Mouse (Mus musculus) limb, embryonic 10.5 days (tissue): Measurements from ENCODE around the gene Hnrnpul2. TPM values are rescaled to one million over a fixed set of nuclear protein-coding genes. Genes with fewer than 3 reads are reported as not detected.
A peak's percentile ranks its signal among the peaks of the same experiment; 100 is the strongest.
"Not testable (repeated sequence)": the region's sequence is repeated elsewhere in the genome, so short reads cannot be mapped to it uniquely, and the experiment has no call there.

Experiments used
- DNase-seq: peaks from one replicate; pipeline ENCODE4 v3.0.0-alpha.2; 2017; ENCODE audit warnings: low spot score
- H3K27ac ChIP-seq: fragments of 300-500 bp; sonication (generic); 2 replicates; pipeline ENCODE4 v1.5.1; 2016; ENCODE audit warnings: mild to moderate bottlenecking
- H3K27me3 ChIP-seq: fragments of 300-500 bp; sonication (generic); 2 replicates; pipeline ENCODE4 v1.6.1; 2016; ENCODE audit warnings: low read depth, mild to moderate bottlenecking; ENCODE audit not compliant: poor library complexity, severe bottlenecking
- H3K36me3 ChIP-seq: fragments of 300-500 bp; sonication (generic); 2 replicates; pipeline ENCODE4 v1.6.1; 2016; ENCODE audit warnings: mild to moderate bottlenecking, moderate library complexity
- H3K4me1 ChIP-seq: fragments of 300-500 bp; sonication (generic); 2 replicates; pipeline ENCODE4 v1.6.1; 2016
- H3K4me3 ChIP-seq: fragments of 300-500 bp; sonication (generic); 2 replicates; pipeline ENCODE4 v1.5.1; 2016; ENCODE audit warnings: mild to moderate bottlenecking, moderate library complexity
- H3K9me3 ChIP-seq: fragments of 300-500 bp; sonication (generic); replicated peaks from 2 replicates; pipeline ENCODE4 v1.6.1; 2016; ENCODE audit warnings: mild to moderate bottlenecking
- WGBS: fragments of 180-500 bp; shearing (Covaris S2); methylation state at CpG from one replicate; pipeline ENCODE4 v1.1.7; 2016; 5-methylcytosine and 5-hydroxymethylcytosine counted together
- polyA plus RNA-seq: library from polyadenylated mRNA; unstranded; fragments of >200 nt; fragmentation: Nextera tagmentation; extraction: Ambion mirVana; gene quantifications from 2 replicates; pipeline ENCODE4 v1.2.1, GENCODE M21; 2016

Gene Hnrnpul2
- polyA plus RNA-seq, 1 experiment from 2014 or later, result 5.2 TPM

DNA sequence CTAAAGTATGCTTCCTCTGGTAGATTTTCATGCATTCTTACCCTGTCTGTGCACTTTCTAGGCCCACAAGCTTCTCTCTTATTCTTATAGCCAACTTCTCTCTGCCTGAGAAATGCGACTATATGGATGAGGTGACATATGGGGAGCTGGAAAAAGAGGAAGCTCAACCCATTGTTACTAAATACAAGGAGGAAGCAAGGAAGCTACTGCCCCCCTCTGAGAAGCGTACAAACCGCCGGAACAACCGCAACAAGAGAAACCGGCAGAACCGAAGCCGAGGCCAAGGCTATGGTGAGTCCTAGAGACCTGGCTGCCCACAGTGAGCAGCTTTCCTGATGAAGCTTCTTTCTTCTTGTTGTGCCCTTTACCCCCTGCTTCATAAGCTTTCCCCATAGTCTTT is 9.8 kb downstream of the Hnrnpul2 start, which contains the start of gene AC129217.1:
Gene AC129217.1 (plus strand): TSS at position 114 of the 400 bp plus-strand sequence.
- Histone ChIP-seq H3K27me3 (no peaks in the 10 kb centered on the region), H3K9me3 (no peaks in the 10 kb centered on the region), H3K36me3 (peaks cover 100% of the 10 kb centered on the region), H3K27ac (no peak within 1 kb of the TSS), H3K4me3 (no peak within 1 kb of the TSS), H3K4me1 (no peaks in the 10 kb centered on the region)
- no peak for DNase-seq
- WGBS, result 91% methylated on average over 8 of the region's 8 CpGs

DNA sequence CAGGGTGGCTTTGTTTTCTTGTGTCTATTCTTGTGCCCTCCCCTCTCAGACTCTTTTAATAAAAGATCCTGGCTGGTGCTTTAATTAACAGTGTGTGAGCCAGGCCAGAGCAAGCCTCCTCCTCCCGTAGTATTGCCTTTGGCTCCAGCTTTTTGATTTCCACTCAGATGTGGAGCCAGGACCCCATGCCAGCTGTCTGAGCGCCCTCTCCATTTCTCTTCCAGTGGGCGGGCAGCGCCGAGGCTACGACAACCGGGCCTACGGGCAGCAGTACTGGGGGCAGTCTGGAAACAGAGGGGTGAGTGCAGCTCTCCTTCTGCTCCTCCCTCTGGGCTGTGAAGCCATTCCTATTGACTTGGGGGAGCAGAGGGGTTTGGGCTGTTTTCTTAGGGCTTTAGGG is 10.9 kb downstream of the Hnrnpul2 start:
- peaks cover 100% of the 10 kb centered on the region for H3K36me3 ChIP-seq
- no peak overlapping the region for H3K27ac ChIP-seq
- H3K9me3 ChIP-seq, result no peaks in the 10 kb centered on the region
- 95% methylated on average over 8 of the region's 8 CpGs for WGBS
- H3K4me3 ChIP-seq, result no peak overlapping the region
- no peak for DNase-seq
- H3K27me3 ChIP-seq, result no peaks in the 10 kb centered on the region
- no peaks in the 10 kb centered on the region for H3K4me1 ChIP-seq

DNA sequence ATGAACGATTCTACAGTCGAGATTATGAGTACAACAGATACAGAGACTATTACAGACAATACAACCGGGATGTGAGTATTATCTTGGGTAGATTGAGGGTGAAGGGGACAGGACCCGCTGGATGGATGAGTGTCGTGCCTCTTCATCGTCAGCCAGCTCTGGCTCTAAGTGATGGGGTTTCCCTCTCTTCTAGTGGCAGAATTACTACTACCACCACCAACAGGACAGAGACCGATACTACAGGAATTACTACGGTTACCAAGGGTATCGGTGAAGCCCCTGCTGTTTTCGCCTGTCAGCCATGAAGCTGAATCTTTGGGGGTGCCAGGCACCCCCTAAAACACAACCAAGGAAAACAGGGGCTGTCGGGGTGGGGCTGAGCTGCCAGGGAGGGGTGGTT is 11.5 kb downstream of the Hnrnpul2 start:
- no peaks in the 10 kb centered on the region for H3K4me1 ChIP-seq
- H3K27ac ChIP-seq, result no peak overlapping the region
- no peaks in the 10 kb centered on the region for H3K9me3 ChIP-seq
- DNase-seq, result no peak
- H3K27me3 ChIP-seq, result no peaks in the 10 kb centered on the region
- peaks cover 100% of the 10 kb centered on the region for H3K36me3 ChIP-seq
- 92% methylated on average over 11 of the region's 11 CpGs for WGBS
- H3K4me3 ChIP-seq, result no peak overlapping the region

DNA sequence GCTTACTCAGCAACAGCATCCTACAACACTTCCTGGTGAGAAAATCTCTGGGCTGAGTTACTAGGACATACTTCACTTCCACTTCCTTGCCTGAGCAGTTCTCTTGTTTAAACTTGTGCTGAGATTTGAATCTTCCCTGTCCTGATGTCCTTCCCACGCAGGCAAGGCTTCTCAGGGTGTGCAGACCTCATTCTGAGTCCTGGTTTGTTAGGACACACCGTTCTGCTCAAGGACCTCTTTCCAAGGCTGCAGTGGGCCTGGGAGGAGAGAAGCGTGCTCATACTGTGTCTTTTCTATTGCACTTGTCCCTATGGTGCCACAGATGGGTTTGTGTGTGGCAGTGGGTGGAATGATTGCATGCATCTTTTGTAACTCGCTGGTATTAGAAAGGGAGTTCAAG is 13.2 kb downstream of the Hnrnpul2 start:
- H3K4me1 ChIP-seq, result peaks cover 10% of the 10 kb centered on the region
- no peak overlapping the region for H3K27ac ChIP-seq
- no peaks in the 10 kb centered on the region for H3K9me3 ChIP-seq
- peaks cover 84% of the 10 kb centered on the region for H3K36me3 ChIP-seq
- H3K27me3 ChIP-seq, result no peaks in the 10 kb centered on the region
- no peak overlapping the region for H3K4me3 ChIP-seq
- WGBS, result 95% methylated on average over 4 of the region's 4 CpGs
- DNase-seq, result no peak

DNA sequence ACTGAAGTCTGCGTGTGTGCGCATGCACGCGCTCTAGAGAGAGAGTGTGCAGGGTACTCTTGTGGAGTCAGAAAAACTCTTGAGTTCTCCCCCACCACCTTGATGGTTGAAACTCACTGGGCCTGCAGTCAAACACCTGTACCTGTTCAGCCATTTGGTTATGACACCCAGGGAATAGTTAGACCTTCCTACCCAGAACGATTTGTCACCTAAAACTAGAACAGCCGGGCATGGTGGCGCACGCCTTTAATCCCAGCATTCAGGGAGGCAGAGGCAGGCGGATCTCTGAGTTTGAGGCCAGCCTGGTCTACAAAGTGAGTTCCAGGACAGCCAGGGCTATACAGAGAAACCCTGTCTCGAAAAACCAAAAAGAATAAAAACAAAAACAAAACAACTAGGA is 16.5 kb downstream of the Hnrnpul2 start:
- not testable (repeated sequence) for H3K9me3 ChIP-seq, H3K4me3 ChIP-seq, H3K27ac ChIP-seq, DNase-seq, H3K27me3 ChIP-seq
- Histone ChIP-seq H3K36me3 (peaks cover 56% of the 10 kb centered on the region), H3K4me1 (peaks cover 41% of the 10 kb centered on the region)
- WGBS, result 98% methylated on average over 10 of the region's 10 CpGs

DNA sequence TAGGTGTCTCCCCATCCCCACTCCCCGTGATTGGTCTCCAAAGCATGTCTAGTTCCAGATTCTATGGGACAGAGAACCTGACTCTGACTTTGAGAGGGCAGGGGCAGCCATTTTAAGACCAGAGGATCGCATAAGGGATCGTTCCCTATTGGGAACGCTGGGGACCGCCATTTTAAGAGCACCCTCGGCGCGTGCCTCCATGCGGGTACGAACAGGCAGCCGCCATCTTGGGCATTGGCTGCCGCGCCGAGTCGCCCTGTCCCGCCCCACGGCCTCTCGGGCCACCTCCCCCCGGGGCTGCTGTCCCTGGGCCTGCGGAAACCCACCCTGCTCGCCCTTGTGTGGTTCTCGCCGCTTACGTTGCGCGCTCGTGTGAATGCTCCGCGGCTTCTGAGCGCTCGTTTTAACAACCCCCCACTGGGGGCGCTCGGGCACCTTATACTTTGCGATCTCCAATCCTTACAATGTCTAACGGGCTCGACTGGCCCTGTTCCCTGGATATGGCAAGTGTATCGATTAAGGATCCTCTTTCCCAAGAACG is 17.5 kb downstream of the Hnrnpul2 start, which contains the start of gene Bscl2:
Gene Bscl2 (plus strand): TSS at position 217 of the 541 bp plus-strand sequence.
- peaks cover 54% of the 10 kb centered on the region for H3K36me3 ChIP-seq
- H3K4me1 ChIP-seq, result peaks cover 41% of the 10 kb centered on the region
- no peaks in the 10 kb centered on the region for H3K27me3 ChIP-seq
- peak within 1 kb of the TSS; percentile 94 for H3K27ac ChIP-seq
- H3K4me3 ChIP-seq, result peak within 1 kb of the TSS; percentile 57
- DNase-seq, result peak; percentile 88
- no peaks in the 10 kb centered on the region for H3K9me3 ChIP-seq
- 1% methylated on average over 38 of the region's 38 CpGs for WGBS

DNA sequence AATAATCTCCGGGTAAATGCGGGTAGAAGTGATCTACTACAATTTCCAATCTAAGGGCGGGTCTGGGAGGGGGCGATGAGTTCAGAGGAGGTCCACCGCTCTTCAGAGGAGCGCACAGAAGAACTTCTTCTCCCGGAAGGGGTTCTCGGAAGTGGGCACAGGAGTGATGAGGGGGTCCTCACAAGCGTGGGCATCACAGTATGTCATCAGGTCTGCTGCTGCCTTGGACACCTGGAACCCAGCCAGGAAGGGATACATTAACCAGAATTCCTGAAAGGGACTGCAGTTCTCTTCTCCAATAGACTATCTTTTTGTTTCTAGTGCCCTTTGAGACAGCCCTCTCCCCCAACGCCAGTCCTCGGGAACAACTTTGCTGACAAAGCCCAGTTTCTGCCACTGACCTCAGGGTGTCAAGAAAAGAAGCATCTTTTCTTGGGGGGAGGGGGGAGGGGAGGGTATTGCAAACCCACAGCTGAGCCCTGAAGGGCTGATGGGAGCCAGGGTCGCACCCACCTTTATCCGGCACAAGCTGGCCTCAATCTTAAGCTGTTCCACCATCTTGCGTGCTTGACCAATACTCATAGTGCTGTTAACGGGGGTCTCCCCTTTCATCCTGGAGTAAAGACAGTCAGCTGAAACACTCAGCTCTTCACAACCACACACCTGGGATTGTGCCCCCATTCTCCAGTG is 18.4 kb downstream of the Hnrnpul2 start:
- Histone ChIP-seq H3K27ac (peak overlapping the region; percentile 94), H3K4me1 (peaks cover 41% of the 10 kb centered on the region), H3K27me3 (no peaks in the 10 kb centered on the region), H3K9me3 (no peaks in the 10 kb centered on the region), H3K4me3 (peak overlapping the region; percentile 57), H3K36me3 (peaks cover 52% of the 10 kb centered on the region)
- DNase-seq, result peak; percentile 58
- WGBS, result 23% methylated on average over 15 of the region's 15 CpGs

DNA sequence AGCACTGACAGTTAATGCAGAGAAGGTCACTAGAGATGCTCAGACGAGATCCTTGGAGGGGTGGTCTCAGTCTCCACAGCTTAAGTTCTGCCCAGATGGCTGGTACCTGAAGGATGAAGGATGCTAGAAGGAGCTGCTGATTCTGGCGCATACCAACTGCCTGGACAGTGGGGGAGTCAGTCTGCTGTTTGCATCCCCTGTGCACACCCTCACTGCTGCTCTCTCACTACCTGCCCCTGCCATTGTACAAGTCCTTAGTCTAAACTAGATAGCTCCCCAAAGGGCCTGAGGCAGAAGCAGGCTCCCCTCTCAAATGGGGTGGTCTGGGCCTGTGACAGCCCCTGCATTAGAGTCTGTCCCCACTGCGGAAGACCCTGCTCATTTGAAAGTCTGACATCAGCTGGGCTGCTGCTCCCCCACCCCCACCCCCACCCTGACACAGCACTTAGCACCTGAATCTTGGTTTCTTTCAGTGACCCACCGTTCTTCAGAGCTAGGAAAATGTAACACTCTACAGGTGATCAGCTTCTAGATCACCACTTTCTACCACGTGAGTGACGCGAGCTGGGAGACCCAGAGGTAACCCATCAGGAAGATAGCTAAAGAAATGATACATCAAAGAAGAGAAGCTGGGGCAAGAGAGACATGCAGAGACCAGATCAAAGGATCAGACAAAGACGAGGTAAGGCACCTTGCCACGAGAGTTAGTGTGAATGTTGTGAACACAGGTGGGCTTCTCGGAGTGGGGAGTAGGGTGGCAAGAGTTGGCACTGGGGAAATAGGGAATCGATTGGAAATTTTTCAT is 19.5 kb downstream of the Hnrnpul2 start, which contains the start of gene Gng3:
Gene Gng3 (minus strand): TSS at position 92 of the 805 bp plus-strand sequence.
- Histone ChIP-seq H3K4me3 (peak within 1 kb of the TSS; percentile 57), H3K27ac (peak within 1 kb of the TSS; percentile 94), H3K4me1 (peaks cover 41% of the 10 kb centered on the region), H3K9me3 (no peaks in the 10 kb centered on the region), H3K27me3 (no peaks in the 10 kb centered on the region), H3K36me3 (peaks cover 41% of the 10 kb centered on the region)
- WGBS, result 41% methylated on average over 11 of the region's 11 CpGs
- DNase-seq, result no peak

DNA sequence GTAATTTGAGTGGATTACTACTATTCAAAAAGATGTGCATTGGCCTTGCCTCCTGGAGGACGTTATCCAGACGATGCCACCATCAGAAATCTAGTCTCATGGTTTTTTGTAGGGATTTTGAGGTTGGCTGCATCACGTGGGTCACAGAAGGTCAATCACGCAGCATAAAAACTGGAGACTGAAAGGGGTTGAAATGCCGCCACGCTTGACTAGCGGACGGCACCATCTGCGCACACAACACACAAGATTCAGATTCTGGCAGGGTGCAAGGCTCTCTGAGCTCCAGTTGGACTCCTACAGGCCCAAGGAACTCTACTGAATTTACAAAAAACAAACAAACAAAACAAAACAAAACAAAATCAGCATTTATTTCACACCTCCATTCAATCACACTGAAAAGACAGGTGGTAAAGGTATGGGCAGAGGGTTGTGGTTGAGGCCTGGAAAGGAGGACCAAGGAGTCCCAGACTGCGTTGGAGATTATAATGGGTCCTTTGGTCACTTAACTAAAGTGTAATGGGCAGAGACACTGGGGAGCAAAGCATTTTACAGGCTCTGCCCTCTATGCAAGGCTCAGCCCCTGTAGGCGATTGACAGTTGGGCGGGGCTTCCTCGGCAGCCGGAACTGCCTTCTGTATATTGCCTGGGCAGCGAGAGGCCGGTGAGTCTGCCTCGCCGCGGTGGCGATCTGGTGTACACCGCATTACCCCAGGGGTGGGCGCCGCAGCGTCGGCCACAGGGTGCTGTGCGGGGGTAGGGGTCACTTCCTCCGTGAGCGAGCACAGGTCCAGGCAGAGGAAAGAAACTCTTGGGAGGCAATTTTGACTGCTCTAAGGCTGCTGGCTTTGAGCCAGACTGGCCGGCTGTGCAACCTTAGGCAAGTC is 20.3 kb downstream of the Hnrnpul2 start:
- peaks cover 41% of the 10 kb centered on the region for H3K4me1 ChIP-seq
- H3K9me3 ChIP-seq, result no peaks in the 10 kb centered on the region
- no peaks in the 10 kb centered on the region for H3K27me3 ChIP-seq
- H3K4me3 ChIP-seq, result peak overlapping the region; percentile 53
- 22% methylated on average over 29 of the region's 29 CpGs for WGBS
- DNase-seq, result peak; percentile 65
- H3K27ac ChIP-seq, result peak overlapping the region; percentile 73
- H3K36me3 ChIP-seq, result peaks cover 36% of the 10 kb centered on the region

DNA sequence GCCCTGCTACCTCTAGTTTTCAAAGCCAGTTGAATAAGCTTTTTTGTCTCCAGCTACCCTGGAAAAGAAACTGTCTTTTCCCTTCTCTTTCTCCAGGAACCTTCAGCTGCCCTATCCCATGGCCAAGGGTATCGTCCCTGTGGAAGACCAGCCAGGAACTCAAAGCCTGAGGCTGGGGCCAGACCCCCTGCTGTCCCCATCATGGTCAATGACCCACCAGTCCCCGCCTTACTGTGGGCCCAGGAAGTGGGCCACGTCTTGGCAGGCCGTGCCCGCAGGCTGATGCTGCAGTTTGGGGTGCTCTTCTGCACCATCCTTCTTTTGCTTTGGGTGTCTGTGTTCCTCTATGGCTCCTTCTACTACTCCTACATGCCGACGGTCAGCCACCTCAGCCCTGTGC is 21.2 kb downstream of the Hnrnpul2 start:
- Histone ChIP-seq H3K9me3 (no peaks in the 10 kb centered on the region), H3K36me3 (peaks cover 33% of the 10 kb centered on the region), H3K4me1 (peaks cover 41% of the 10 kb centered on the region), H3K4me3 (peak overlapping the region; percentile 53), H3K27ac (no peak overlapping the region), H3K27me3 (no peaks in the 10 kb centered on the region)
- WGBS, result 95% methylated on average over 7 of the region's 7 CpGs
- DNase-seq, result no peak

DNA sequence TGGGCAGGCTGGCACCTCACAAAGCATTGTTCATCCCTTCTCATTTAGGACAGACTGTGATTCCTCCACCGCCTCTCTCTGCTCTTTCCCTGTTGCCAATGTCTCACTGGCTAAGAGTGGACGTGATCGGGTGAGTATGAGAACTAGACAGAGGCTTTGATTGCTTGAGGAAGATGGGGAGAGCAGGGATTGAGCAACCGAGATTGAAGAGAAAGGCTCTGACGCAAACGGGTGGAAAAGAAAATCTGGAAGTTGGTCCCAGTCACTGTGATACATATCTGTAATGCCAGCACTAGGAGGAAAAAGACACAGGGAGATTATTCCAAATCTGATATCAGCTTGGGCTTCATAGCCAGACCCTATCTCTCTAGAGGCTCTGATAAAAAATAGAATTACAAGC is 23.2 kb downstream of the Hnrnpul2 start:
- DNase-seq, result no peak
- 87% methylated on average over 6 of the region's 6 CpGs for WGBS
- H3K27ac ChIP-seq, result no peak overlapping the region
- H3K4me1 ChIP-seq, result peaks cover 31% of the 10 kb centered on the region
- no peaks in the 10 kb centered on the region for H3K9me3 ChIP-seq
- H3K4me3 ChIP-seq, result no peak overlapping the region
- H3K27me3 ChIP-seq, result no peaks in the 10 kb centered on the region
- H3K36me3 ChIP-seq, result peaks cover 49% of the 10 kb centered on the region

DNA sequence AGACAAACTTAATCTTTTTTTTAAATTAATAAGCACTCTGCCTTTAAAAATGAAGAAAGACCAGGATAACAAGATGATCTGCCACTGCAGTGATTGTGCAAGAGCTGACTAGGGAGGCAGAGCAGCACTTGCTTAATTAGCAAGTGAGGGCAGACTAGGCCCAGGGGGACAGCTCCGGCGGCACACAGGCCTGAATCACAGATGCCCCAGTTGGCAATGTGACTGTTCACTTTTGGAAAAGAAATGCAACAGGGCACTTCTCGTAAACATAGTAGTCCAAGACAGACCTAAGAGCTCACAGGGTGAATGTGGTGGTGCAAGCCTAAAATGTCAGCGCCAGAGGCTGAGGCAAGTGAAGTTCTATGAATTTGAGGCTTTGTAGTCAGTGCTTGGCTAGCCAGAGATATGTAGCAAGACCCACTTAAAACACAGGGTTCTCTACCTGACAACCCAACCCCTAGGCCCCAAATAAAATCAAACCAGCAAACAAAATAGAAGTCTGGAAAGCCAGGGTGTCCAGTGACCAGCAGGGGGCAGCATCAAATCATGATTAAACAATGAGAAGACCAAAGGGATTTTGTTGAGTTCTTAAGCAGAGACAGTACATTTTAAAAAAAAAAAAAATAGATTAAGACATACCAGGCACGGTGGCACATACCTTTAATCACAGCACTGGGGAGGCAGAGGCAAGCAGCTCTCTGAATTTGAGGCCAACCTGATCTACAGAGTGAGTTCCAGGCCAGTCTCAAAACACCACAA is 24.7 kb downstream of the Hnrnpul2 start:
- no peak overlapping the region for H3K27ac ChIP-seq
- no peaks in the 10 kb centered on the region for H3K9me3 ChIP-seq
- H3K4me1 ChIP-seq, result peaks cover 16% of the 10 kb centered on the region
- 70% methylated on average over 5 of the region's 5 CpGs for WGBS
- no peaks in the 10 kb centered on the region for H3K27me3 ChIP-seq
- DNase-seq, result peak; percentile 77
- H3K4me3 ChIP-seq, result no peak overlapping the region
- peaks cover 57% of the 10 kb centered on the region for H3K36me3 ChIP-seq
